9 mouse cellular contexts compared by ENCODE assay signal in genomic region chr7:80091866-80092210, GRCm38 (mm10). TPM values are rescaled to one million over a fixed set of nuclear protein-coding genes. Genes with fewer than 3 reads are reported as not detected.
DNase-seq lines count a peak whose midpoint lies in the region; ATAC-seq and TF ChIP-seq lines count a peak whose summit lies in the region.
"Had no signal": no experiment of that assay in that cellular context is flagged by ENCODE, and none has a peak within 500 bp of the region (broad histone marks: within the 10 kb centered on the region; RNA-seq: fewer than 3 reads in every experiment).

No protein-coding gene starts in this region.

- peaks cover 92% of the 10 kb centered on the region for H3K36me3 ChIP-seq in heart, embryonic 15.5 days
- peaks cover 72% of the 10 kb centered on the region for H3K36me3 ChIP-seq in liver, postnatal 0 days (replicated peaks; ENCODE audit: insufficient read depth, low read length)
- peaks cover 44% of the 10 kb centered on the region for H3K36me3 ChIP-seq in liver, embryonic 11.5 days (ENCODE audit: control insufficient read depth, insufficient read depth, low read length)
- H3K36me3 ChIP-seq in limb, embryonic 15.5 days: peaks cover 92% of the 10 kb centered on the region

- H3K27ac ChIP-seq in heart, embryonic 15.5 days: peak overlapping the region; percentile 60
- H3K27ac ChIP-seq in liver, postnatal 0 days (ENCODE audit: low read depth): peak overlapping the region; percentile 0
- H3K27ac ChIP-seq in liver, embryonic 11.5 days (ENCODE audit: low read depth, low read length): no peak overlapping the region
- peak overlapping the region; percentile 19; the same call in 1 of the 2 replicates for H3K27ac ChIP-seq in limb, embryonic 15.5 days

- TF ChIP-seq EP300 in liver, postnatal 0 days (IDR thresholded peaks at IDR 0.05; ENCODE audit: low read depth): no peak

- TF ChIP-seq CTCF in liver, postnatal 0 days (IDR thresholded peaks at IDR 0.05; ENCODE audit: low read depth): no peak

- no peak for ATAC-seq in heart, embryonic 15.5 days (replicated peaks; ENCODE audit: insufficient number of reproducible peaks, insufficient read depth, low FRiP score, low read depth)
- ATAC-seq in liver, postnatal 0 days: no peak
- ATAC-seq in liver, embryonic 11.5 days (replicated peaks; ENCODE audit: low FRiP score): no peak
- peak; percentile 5 for ATAC-seq in activated CD4-positive, CD25-positive, alpha-beta regulatory T cell, adult 4 months
- no peak for ATAC-seq in limb, embryonic 15.5 days (ENCODE audit: insufficient number of reproducible peaks, low FRiP score, low TSS enrichment, low read depth)

- no peaks in the 10 kb centered on the region for H3K27me3 ChIP-seq in heart, embryonic 15.5 days
- no peaks in the 10 kb centered on the region for H3K27me3 ChIP-seq in liver, postnatal 0 days (ENCODE audit: insufficient read depth, low read length)
- no peaks in the 10 kb centered on the region for H3K27me3 ChIP-seq in liver, embryonic 11.5 days (replicated peaks; ENCODE audit: control insufficient read depth, insufficient read depth, low read length)
- H3K27me3 ChIP-seq in limb, embryonic 15.5 days: no peaks in the 10 kb centered on the region
- H3K27me3 ChIP-seq: midbrain, embryonic 13.5 days had no signal

- 74% methylated on average over 4 of the region's 4 CpGs for WGBS in heart, embryonic 15.5 days
- 70% methylated on average over 4 of the region's 4 CpGs for WGBS in liver, postnatal 0 days (ENCODE audit: insufficient replicate concordance)
- 79% methylated on average over 4 of the region's 4 CpGs for WGBS in liver, embryonic 11.5 days
- WGBS in limb, embryonic 15.5 days: 66% methylated on average over 4 of the region's 4 CpGs

- no peak overlapping the region for H3K4me2 ChIP-seq in heart, embryonic 15.5 days
- no peak overlapping the region; the same call in 1 of the 2 replicates for H3K4me2 ChIP-seq in liver, postnatal 0 days (ENCODE audit: low read depth, low read length)
- no peak overlapping the region for H3K4me2 ChIP-seq in liver, embryonic 11.5 days
- H3K4me2 ChIP-seq in limb, embryonic 15.5 days: no peak overlapping the region
- H3K4me2 ChIP-seq: midbrain, embryonic 13.5 days had no signal

- H3K9me3 ChIP-seq in heart, embryonic 15.5 days (replicated peaks): no peaks in the 10 kb centered on the region
- H3K9me3 ChIP-seq in liver, postnatal 0 days (ENCODE audit: low read length): no peaks in the 10 kb centered on the region
- H3K9me3 ChIP-seq in liver, embryonic 11.5 days (ENCODE audit: control insufficient read depth, low read length): no peaks in the 10 kb centered on the region
- no peaks in the 10 kb centered on the region for H3K9me3 ChIP-seq in limb, embryonic 15.5 days
- H3K9me3 ChIP-seq: midbrain, embryonic 13.5 days had no signal

- H3K4me1 ChIP-seq in heart, embryonic 15.5 days (replicated peaks): peaks cover 34% of the 10 kb centered on the region
- no peaks in the 10 kb centered on the region; the same call in 1 of the 2 replicates for H3K4me1 ChIP-seq in liver, postnatal 0 days (ENCODE audit: insufficient read depth)
- H3K4me1 ChIP-seq in liver, embryonic 11.5 days (replicated peaks; ENCODE audit: control insufficient read depth, insufficient read depth, low read length): no peaks in the 10 kb centered on the region
- peaks cover 14% of the 10 kb centered on the region for H3K4me1 ChIP-seq in limb, embryonic 15.5 days

- DNase-seq in heart, adult 8-10 months (ENCODE audit: low spot score): no peak
- DNase-seq in liver, postnatal 0 days: no peak
- no peak for DNase-seq in liver, embryonic 11.5 days (ENCODE audit: low spot score)
- no peak for DNase-seq in left cerebral cortex, adult 9 months (ENCODE audit: low spot score in 2 of 2)
- DNase-seq in cerebellum, adult 11-12 months: no peak

- H3K4me3 ChIP-seq in heart, embryonic 15.5 days: no peak overlapping the region
- no peak overlapping the region for H3K4me3 ChIP-seq in liver, postnatal 0 days (ENCODE audit: low read depth, low read length)
- H3K4me3 ChIP-seq in liver, embryonic 11.5 days (ENCODE audit: low read depth, low read length): no peak overlapping the region
- no peak overlapping the region for H3K4me3 ChIP-seq in limb, embryonic 15.5 days
- H3K4me3 ChIP-seq: midbrain, embryonic 13.5 days had no signal

- no peak overlapping the region for H3K9ac ChIP-seq in heart, embryonic 15.5 days
- H3K9ac ChIP-seq in liver, postnatal 0 days (replicated peaks): no peak overlapping the region
- H3K9ac ChIP-seq in liver, embryonic 11.5 days (ENCODE audit: low read depth, low read length): no peak overlapping the region
- no peak overlapping the region for H3K9ac ChIP-seq in limb, embryonic 15.5 days
- H3K9ac ChIP-seq: midbrain, embryonic 13.5 days had no signal

RNA-seq across cellular contexts. Expression of gene Idh2, which starts 23.4 kb away (rescaled TPM):
- polyA plus RNA-seq in heart, embryonic 15.5 days (2015; fragmentation: Nextera tagmentation; extraction: Ambion mirVana): 2,234 and 2,284 TPM in 2 replicates
- total RNA-seq in heart, adult 8-10 months (2022): 1,000 to 10,000 TPM; 2,287 to 2,565 (median 2,388) TPM
- polyA plus RNA-seq in liver, postnatal 0 days (2015; fragmentation: Nextera tagmentation; extraction: Ambion mirVana): 183 and 184 TPM in 2 replicates
- 259 and 268 TPM in 2 replicates for polyA plus RNA-seq in liver, embryonic 11.5 days (2014; fragmentation: Nextera tagmentation; extraction: Ambion mirVana)
- 10 to 100 TPM; 24.8 to 31.7 TPM for polyA plus RNA-seq in activated CD4-positive, CD25-positive, alpha-beta regulatory T cell, adult 4 months (2017; shearing (Covaris generic))
- polyA plus RNA-seq in limb, embryonic 15.5 days (2015; fragmentation: Nextera tagmentation; extraction: Ambion mirVana): 546 and 644 TPM in 2 replicates
